Mouse (Mus musculus) hindbrain, postnatal 0 days (tissue): Measurements from ENCODE around the gene Borcs6. TPM values are rescaled to one million over a fixed set of nuclear protein-coding genes. Genes with fewer than 3 reads are reported as not detected.

ENCODE experiments used
- ATAC-seq: fragments of 200-750 bp; cut with Nextera tagmentation; 2 replicates; pipeline ENCODE4 v1.8.0; 2017; ENCODE audit warnings: mild to moderate bottlenecking, moderate TSS enrichment, moderate library complexity
- DNase-seq: peaks from one replicate; pipeline ENCODE4 v3.0.0-alpha.2; 2015; ENCODE audit warnings: low spot score
- H3K27ac ChIP-seq: fragments of 300-500 bp; sonication (generic); 2 replicates; pipeline ENCODE4 v1.5.1; 2014; ENCODE audit warnings: mild to moderate bottlenecking
- H3K27me3 ChIP-seq: fragments of 300-500 bp; sonication (generic); 2 replicates; pipeline ENCODE4 v1.6.1; 2014; ENCODE audit warnings: low read length, mixed read lengths; ENCODE audit not compliant: insufficient read depth
- H3K36me3 ChIP-seq: fragments of 300-500 bp; sonication (generic); 2 replicates; pipeline ENCODE4 v1.6.1; 2014; ENCODE audit warnings: low read length, mixed read lengths; ENCODE audit not compliant: insufficient read depth
- H3K4me1 ChIP-seq: fragments of 300-500 bp; sonication (generic); 2 replicates; pipeline ENCODE4 v1.6.1; 2014; ENCODE audit warnings: antibody characterized with exemption, low read length, mixed read lengths; ENCODE audit not compliant: insufficient read depth
- H3K4me2 ChIP-seq: fragments of 300-500 bp; sonication (generic); 2 replicates; pipeline ENCODE4 v1.6.1; 2014; ENCODE audit warnings: low read depth, mild to moderate bottlenecking, low read length, moderate library complexity, mixed read lengths
- H3K4me3 ChIP-seq: fragments of 300-500 bp; sonication (generic); 2 replicates; pipeline ENCODE4 v1.5.1; 2014; ENCODE audit warnings: low read length
- H3K9ac ChIP-seq: fragments of 300-500 bp; sonication (generic); replicated peaks from 2 replicates; pipeline ENCODE4 v1.6.1; 2014; ENCODE audit warnings: mild to moderate bottlenecking, low read length, moderate library complexity, mixed read lengths
- H3K9me3 ChIP-seq: fragments of 300-500 bp; sonication (generic); 2 replicates; pipeline ENCODE4 v1.6.1; 2016; ENCODE audit warnings: low read length, mixed read lengths
- CTCF ChIP-seq: IDR thresholded peaks from 2 replicates; pipeline ENCODE4 v1.5.1; 2016; ENCODE audit warnings: antibody characterized with exemption, control low read depth, low read depth
- WGBS: fragments of 180-500 bp; shearing (Covaris S2); extraction: QIAGEN DNeasy Blood & Tissue Kit; methylation state at CpG from one replicate; pipeline ENCODE4 v1.1.7; 2014; 5-methylcytosine and 5-hydroxymethylcytosine counted together
- polyA plus RNA-seq: library from polyadenylated mRNA; unstranded; fragments of >200 nt; fragmentation: Nextera tagmentation; extraction: Ambion mirVana; gene quantifications from 2 replicates; pipeline ENCODE4 v1.2.1, GENCODE M21; 2015
- total RNA-seq: library from RNA; depleted of rRNA; stranded (reverse); fragments of >200 nt; gene quantifications from 2 replicates; pipeline ENCODE4 v1.2.3, GENCODE M21; 2014

Gene Borcs6
- total and polyA plus RNA-seq, 2 experiments from 2014 or later: 21.9 to 25.4 TPM

DNA sequence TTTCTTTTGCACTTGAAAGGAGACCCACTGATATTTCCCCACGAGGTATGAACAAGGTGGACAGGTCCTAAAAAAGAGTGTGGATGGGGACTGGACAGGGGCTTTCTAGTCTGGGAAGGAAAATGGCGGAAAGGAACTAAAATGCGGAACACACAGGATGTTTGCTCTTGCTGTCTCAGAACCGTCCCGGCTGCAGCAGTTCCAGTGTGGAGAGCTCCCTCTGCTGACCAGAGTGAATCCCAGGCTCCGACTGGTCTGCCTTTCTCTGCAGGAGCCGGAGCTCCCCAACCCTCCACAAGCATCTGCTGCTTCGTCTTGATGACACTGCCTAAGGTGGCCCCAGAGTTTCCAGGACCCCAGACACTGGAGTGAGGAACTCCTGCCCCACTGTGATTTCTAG is 23.7 kb upstream of the Borcs6 start:
- Histone ChIP-seq H3K9me3 (no peaks in the 10 kb centered on the region), H3K4me1 (peaks cover 17% of the 10 kb centered on the region; the same call in 1 of the 2 replicates), H3K4me3 (no peak overlapping the region), H3K27ac (peak overlapping the region; percentile 90), H3K36me3 (peaks cover 33% of the 10 kb centered on the region; the same call in 1 of the 2 replicates), H3K9ac (no peak overlapping the region), H3K4me2 (peak overlapping the region; percentile 60), H3K27me3 (no peaks in the 10 kb centered on the region)
- 3% methylated on average over 8 of the region's 8 CpGs for WGBS
- TF ChIP-seq CTCF: peak; percentile 83
- DNase-seq (peak; percentile 90), ATAC-seq (peak; percentile 39)

DNA sequence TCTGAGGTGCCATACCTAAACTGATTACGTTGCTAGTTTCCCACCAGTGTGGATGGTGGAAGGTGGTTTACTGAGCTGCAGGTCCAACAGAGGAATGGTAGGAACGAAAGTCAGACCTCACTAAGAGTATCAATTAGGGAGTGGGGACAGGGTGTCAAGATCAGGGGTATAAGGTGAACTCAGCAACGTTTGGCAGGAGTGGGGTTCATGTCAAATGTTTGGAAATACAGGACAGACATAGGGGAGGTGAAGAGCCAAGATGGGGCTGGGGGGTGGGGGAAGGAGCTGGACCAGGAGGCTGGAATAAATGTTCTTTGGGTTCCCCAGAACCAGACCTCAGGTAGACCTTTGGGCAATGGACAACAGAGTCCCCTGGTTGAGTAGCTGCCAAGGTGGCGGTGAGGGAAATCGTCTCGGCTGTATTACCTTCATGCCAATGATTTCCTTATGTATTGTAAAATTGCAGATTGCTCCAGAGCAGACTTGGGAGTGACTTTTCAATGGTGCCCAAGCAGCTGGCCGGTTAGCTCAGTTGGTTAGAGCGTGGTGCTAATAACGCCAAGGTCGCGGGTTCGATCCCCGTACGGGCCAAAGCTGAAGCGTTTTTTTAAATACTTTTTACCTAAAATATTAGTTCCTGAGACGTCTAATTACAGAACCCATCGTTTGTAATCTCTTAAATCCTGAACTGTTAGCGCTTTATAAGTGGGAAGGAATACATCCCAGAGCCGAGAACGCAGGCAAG is 22.9 kb upstream of the Borcs6 start:
- Histone ChIP-seq H3K4me2 (peak overlapping the region; percentile 60), H3K4me3 (peak overlapping the region; percentile 78), H3K27ac (peak overlapping the region; percentile 90), H3K9me3 (no peaks in the 10 kb centered on the region), H3K4me1 (peaks cover 17% of the 10 kb centered on the region; the same call in 1 of the 2 replicates), H3K27me3 (no peaks in the 10 kb centered on the region), H3K36me3 (peaks cover 28% of the 10 kb centered on the region; the same call in 1 of the 2 replicates), H3K9ac (peak overlapping the region; percentile 82)
- WGBS: 9% methylated on average over 20 of the region's 20 CpGs
- no peak for ATAC-seq
- DNase-seq: peak; percentile 87
- no peak for TF ChIP-seq CTCF

DNA sequence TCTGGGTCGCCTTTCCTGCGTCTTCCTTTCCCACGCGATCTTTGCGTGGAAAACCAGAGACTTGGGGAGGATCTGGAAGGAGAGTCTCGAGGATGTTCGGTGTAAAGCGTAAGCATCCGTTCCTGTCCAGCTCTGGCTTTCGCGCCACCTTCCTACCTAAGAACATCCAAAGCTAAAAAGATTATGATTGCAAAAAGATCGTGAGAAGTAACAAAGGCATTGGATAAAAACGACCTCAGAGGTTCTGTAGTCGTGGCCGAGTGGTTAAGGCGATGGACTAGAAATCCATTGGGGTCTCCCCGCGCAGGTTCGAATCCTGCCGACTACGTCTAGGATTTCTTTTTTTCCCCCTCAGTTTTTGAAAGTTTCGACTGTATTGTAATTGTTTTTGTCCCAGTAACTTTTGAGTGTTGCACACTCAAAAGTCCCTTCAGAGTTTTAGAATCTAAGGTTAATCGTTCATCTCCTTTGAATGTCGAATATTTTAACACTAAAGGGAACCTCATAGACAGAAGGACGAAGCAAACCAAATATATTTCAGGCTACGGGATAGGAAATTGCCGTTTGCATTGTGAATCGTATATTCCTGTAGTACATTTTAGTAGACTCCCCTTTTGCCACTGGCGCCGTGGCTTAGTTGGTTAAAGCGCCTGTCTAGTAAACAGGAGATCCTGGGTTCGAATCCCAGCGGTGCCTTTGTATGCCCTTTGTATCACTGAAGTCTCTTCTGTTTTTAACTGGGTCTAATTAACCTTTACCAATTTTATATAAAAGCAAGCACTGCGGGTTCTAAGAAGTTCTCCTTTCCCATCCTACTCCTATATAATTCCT is 22.1 kb upstream of the Borcs6 start:
- H3K9ac ChIP-seq: peak overlapping the region; percentile 82
- H3K9me3 ChIP-seq: no peaks in the 10 kb centered on the region
- H3K4me3 ChIP-seq: peak overlapping the region; percentile 78
- peaks cover 17% of the 10 kb centered on the region; the same call in 1 of the 2 replicates for H3K4me1 ChIP-seq
- TF ChIP-seq CTCF: no peak
- H3K27ac ChIP-seq: peak overlapping the region; percentile 90
- peaks cover 23% of the 10 kb centered on the region; the same call in 1 of the 2 replicates for H3K36me3 ChIP-seq
- H3K4me2 ChIP-seq: peak overlapping the region; percentile 60
- under 1% methylated on average over 34 of the region's 34 CpGs for WGBS
- no peaks in the 10 kb centered on the region for H3K27me3 ChIP-seq
- ATAC-seq (no peak), DNase-seq (peak; percentile 87)

DNA sequence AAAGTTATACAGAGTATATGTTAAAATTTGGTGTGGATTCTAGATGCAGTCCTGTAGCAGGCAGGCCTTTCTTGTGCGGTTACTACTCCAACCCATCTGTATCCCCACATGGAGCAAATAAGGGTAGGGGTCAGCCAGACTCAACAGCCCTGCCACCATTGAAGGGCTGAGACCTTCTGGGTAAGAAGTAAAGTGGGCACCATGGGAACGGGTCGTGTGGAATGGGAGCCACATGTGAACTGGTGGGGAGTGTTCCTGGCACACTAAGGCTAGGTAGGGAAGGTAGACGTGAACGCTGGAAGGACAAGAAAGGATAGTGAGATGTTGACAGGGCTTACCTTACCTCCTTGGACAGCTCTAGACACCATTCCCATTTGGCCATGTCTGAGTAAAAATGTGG is 21.3 kb upstream of the Borcs6 start:
- H3K4me3 ChIP-seq: no peak overlapping the region
- H3K9me3 ChIP-seq: no peaks in the 10 kb centered on the region
- H3K27ac ChIP-seq: no peak overlapping the region
- no peak for ATAC-seq
- no peak for DNase-seq
- H3K27me3 ChIP-seq: no peaks in the 10 kb centered on the region
- peaks cover 16% of the 10 kb centered on the region; the same call in 1 of the 2 replicates for H3K36me3 ChIP-seq
- no peak for TF ChIP-seq CTCF
- WGBS: 75% methylated on average over 5 of the region's 5 CpGs
- peaks cover 17% of the 10 kb centered on the region; the same call in 1 of the 2 replicates for H3K4me1 ChIP-seq
- 0 out of 2 replicates have a peak overlapping the region, but pooled peaks have one; percentile 14 for H3K4me2 ChIP-seq
- no peak overlapping the region for H3K9ac ChIP-seq

DNA sequence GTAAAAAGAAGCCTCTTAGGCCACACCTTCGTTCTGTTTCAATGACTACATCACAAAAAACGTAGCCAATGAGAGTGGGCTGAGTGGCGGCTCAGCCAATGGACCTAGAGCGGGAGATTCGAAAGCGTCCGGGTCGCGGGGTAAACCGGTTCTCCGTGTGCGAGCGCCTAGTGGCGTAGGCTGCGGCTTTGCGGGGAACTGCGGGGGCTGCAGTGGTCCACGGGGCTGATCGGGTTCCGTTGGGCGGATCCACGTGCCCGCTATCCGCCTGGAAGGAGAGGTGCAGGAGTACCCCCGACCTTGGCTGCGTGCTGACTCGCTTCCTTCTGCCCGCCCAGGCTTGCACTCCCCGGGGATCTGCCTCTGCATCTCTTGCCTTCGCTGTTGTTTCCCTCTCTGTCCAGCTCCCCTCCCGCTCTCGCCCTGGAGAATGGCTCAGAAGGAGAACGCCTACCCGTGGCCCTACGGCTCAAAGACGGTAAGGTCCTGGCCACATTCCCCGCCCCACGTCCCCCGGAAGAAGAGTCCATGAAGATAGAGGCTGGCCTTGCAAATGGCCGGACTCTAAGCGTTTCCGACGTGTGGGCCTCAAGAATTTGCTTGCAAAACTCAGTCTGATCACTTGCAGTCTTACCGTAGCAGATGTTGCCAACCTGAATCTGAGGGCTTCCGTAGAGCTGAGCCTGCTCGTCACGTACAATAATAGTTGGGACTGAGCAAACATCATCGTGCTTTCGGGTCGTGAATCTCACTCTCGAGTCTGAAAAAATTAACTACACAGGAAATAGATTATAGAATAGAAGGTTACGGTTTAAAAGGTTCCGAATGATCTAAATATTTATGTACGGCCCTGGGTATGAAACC is 13.8 kb upstream of the Borcs6 start, which contains the start of gene Aurkb:
TSS of gene Aurkb (plus strand) at position 117 of the 864 bp plus-strand sequence.
- DNase-seq (peak; percentile 95), ATAC-seq (peak; percentile 78)
- Histone ChIP-seq H3K9ac (peak within 1 kb of the TSS; percentile 49; the same call in 1 of the 2 replicates), H3K4me1 (no peaks in the 10 kb centered on the region), H3K27ac (no peak within 1 kb of the TSS; the same call in 1 of the 2 replicates), H3K4me3 (peak within 1 kb of the TSS; percentile 62), H3K4me2 (peak within 1 kb of the TSS; percentile 99), H3K27me3 (no peaks in the 10 kb centered on the region), H3K36me3 (no peaks in the 10 kb centered on the region), H3K9me3 (no peaks in the 10 kb centered on the region)
- no peak for TF ChIP-seq CTCF
- under 1% methylated on average over 54 of the region's 54 CpGs for WGBS

DNA sequence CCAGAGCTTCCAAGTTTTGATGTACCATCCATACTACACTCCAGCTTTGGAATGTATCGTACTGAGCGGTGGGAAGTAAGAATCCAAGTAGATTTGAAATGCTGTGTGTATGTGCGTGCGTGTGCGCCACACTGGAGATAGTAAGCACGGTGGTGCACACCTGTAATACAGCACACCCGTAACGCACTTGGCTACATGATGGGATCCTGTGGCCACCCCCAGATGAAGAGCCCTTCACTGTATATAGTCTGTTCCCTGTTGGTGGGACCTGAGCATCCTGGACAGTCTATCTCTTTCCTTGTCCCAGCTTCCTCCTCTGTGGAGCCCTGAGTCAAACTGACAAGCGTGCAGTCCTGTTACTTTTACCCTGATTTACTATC is 13.1 kb upstream of the Borcs6 start:
- TF ChIP-seq CTCF: no peak
- DNase-seq (no peak), ATAC-seq (no peak)
- no peaks in the 10 kb centered on the region for H3K4me1 ChIP-seq
- peak overlapping the region; percentile 49; the same call in 1 of the 2 replicates for H3K9ac ChIP-seq
- H3K9me3 ChIP-seq: no peaks in the 10 kb centered on the region
- H3K4me3 ChIP-seq: peak overlapping the region; percentile 62
- no peak overlapping the region for H3K27ac ChIP-seq
- 15% methylated on average over 9 of the region's 9 CpGs for WGBS
- H3K36me3 ChIP-seq: no peaks in the 10 kb centered on the region
- H3K4me2 ChIP-seq: peak overlapping the region; percentile 99
- H3K27me3 ChIP-seq: no peaks in the 10 kb centered on the region
